Mouse (Mus musculus) T-helper 1 cell (primary cell): ENCODE data around the gene Dll1.

Source experiments
- in situ Hi-C: fragments of 300-600 bp; cut with MboI, MseI; formaldehyde crosslinking; loops from one replicate; pipeline ENCODE4 v1.15.1; 2025; ENCODE audit warnings: high pct_unique_total_duplicates

Gene Dll1

GRCm38 (mm10) chr17:15379741-15380526, 3.3 kb upstream of the Dll1 start:
- in situ Hi-C loops: no loop called here

- in situ Hi-C loops: no loop called here
Measured at GRCm38 (mm10) chr17:15378413-15379109, 1.9 kb upstream of the Dll1 start.

DNA sequence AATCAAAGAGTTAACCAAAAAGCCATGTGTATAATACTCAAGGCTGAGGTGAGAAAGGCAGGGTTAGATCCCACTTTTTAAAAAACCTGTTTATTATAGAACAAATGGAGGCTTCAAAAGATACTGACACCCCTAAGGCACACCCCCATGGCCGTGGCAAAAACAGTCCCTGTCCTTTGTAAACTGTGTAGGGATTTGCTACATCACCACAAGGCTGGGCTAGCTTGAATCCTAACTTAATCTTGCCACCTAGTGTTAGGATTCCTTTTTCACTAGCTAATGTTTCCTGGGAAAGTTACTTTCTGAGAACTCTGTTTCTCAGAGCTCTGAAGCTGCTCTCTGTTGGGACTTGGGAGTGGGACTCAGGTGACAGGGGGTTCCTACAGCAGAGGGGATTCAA, 1.2 kb upstream of the Dll1 start:
- in situ Hi-C loops: no loop called here

GRCm38 (mm10) chr17:15375701-15376493, 775 bp downstream of the Dll1 start:
- in situ Hi-C loops: no loop called here

DNA sequence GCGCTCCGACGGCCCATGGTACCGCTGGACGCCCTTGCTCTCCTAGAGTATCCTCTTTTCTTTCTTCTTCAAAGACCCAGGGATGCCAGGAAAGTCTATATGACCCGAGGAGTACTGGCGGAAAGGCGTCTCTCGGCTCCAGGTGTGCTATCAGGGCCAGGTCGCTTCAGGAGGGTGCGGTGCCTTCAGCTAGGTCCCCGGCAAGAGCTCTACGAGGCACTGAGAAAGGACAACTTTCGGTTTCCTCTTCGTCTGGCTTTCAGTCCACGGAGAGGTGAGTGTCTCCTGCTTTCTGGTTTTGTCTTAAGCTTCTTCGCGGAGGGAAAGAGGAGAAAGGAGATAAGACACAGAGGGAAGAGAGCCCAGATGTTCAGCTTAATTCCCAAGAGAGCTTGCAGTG, 1.4 kb downstream of the Dll1 start:
- in situ Hi-C loops: no loop called here

GRCm38 (mm10) chr17:15374321-15375141, 2.1 kb downstream of the Dll1 start:
- in situ Hi-C loops: no loop called here

GRCm38 (mm10) chr17:15372931-15373652, 3.6 kb downstream of the Dll1 start:
- in situ Hi-C loops: no loop called here

DNA sequence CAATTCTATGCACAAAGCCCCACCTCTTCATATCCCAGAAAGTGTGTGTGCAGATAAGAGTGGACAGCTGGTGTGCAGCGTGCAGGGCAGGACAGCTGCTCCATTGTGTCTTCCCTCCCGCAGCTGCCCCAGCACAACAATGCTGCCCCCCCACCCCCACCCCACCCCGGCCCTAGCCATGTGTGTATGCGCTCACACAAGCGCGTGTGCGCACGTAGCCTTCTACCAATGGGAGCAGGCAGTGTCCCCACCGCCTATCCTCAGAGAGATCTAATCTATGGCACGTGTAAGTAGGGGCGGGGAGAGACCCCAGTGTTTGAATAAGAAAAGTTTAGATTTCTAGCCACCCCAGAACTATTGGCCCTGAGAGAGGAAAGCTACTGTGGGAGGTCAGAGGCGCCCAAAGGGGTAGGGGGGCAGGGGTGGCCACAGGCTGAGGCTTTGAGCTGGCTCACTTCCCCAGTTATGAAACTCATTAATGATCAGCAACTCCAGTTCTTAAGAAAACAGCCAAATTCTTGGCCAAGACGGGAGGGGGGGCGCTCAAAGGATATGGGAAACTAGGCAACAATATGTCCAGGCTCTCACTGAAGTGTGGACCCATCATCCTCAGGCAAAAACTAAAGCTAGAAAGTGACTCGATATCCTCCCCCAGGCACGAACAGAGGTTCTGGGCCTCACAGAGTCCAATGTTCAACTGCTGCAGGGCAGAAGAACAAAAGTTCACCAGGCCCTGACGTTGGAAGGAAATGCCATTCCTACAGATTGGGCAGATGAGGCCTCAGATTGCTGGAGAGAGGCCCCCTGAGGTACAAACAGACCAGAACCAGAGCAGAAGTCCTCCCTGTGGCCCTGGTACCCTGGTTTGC, 4.5 kb downstream of the Dll1 start:
- in situ Hi-C loops: no loop called here

- in situ Hi-C loops: no loop called here
Measured at GRCm38 (mm10) chr17:15370401-15370800, 6.3 kb downstream of the Dll1 start.

DNA sequence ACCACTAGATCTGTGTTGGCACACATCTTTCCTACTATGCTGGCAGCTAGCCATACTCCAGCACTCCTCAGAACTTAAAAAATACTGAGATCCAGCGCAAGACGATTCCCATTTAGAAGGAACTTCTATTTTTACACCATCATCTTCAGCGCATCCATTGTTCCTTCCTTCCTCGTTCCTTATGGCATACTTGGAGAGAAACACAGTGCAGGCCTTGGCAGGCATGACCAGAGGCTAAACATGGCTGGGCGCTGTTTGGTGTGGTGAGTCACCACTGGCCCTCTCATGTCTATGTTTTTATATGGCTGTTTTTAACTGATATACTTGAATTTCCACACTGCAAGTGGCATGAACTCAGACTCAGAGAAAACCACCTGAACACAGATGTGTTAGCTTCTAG, 11.0 kb downstream of the Dll1 start:
- in situ Hi-C loops: no loop called here

GRCm38 (mm10) chr17:15363656-15364055, 13.0 kb downstream of the Dll1 start:
- in situ Hi-C loops: no loop called here

DNA sequence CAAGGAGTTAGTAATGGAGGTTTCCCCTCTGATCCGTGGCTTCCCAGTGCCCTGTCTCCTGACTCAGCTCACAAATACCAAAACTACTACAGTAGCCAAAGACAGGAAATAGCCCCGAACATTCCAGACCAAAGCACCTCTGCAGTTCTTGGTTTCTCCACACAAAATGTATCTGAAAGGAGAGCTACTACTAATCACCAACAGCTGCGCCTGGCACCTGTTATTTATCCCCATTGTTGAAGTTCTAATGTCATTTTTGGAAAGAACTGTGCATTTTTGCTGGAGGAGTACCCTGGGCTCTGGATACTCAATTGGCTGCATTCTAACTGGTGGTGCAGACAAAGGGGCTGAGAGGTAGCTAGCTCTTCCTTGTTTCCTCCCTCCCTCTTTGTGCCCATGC, 19.6 kb downstream of the Dll1 start:
- in situ Hi-C loops: no loop called here

- in situ Hi-C loops: no loop called here
Measured at GRCm38 (mm10) chr17:15356526-15356925, 20.1 kb downstream of the Dll1 start.

DNA sequence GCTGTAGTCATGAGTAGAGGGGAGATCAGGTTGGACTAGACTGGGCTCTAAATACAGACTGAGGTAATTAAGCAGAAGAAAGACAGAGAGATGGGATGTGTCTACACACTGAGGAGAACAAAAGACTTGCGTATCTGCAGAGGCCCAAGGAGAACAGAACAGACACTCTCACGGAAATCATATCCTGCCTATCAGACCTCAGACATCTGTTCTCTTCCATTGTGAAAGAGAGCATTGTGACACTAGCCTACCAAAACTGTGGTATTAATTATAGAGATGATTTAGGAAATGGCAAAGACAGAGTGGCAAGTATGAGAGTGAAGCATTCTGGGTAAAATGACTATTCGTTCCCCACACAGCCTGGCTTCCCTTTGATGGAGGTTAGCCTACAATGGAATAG, 21.6 kb downstream of the Dll1 start:
- in situ Hi-C loops: no loop called here

DNA sequence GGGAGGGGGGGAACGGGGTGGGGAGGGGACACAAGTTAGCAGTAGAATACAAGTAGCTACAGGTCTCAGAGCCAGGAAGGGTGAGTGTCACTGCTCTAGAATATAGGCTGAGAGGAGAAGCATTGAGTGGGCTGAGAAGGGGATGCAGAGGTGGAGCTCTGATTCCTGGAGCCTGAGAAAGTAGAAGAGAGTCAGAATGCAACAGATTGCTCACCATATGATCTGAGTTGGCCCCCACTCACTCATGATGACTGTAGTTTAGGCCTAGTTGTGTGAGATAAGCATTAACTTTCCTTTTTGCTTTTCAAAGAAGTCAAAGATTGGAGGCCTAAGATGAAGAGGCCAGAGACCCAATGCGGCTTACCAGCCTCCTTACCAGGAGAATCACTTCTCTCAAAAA, 22.7 kb downstream of the Dll1 start:
- in situ Hi-C loops: no loop called here

GRCm38 (mm10) chr17:15352869-15353610, 23.6 kb downstream of the Dll1 start:
- in situ Hi-C loops: no loop called here

GRCm38 (mm10) chr17:15350152-15350551, 26.5 kb downstream of the Dll1 start:
- in situ Hi-C loops: no loop called here

DNA sequence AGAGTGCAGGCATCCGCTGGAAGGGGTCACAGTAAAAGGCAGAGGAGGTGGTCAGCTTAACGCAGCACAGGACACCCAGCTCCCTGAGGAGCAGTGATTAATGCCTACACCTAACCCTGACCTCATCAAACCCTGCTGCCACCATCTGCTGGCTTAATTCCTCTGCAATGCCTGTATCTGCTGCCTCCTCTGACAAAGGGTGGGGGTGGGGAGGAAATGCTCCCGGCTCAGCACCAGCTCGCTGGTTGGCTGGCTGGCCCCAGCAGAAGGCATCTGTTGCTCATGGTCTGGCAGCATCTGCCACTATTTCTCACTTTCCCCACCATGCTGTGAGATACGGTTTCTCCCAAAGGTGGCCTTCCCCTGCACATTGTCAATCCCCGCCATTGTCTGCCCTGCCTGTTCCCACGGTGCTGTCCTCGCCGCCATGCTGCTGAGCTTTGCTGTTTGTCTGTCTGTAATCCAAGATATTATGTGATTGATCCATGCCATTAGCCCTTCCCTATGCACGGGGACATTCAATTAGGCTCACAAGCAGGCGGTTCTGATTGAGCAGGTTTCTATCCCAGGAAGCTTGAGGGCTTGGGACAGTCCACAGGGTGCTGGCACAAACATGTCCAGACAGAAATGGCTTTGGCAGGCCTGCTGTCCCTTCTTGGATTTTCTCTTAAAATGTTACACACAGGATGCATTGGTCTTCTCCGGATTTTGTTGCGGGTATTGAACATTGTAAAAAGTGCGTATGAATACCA, 33.4 kb downstream of the Dll1 start:
- in situ Hi-C loops: no loop called here
